Mouse (Mus musculus) left cerebral cortex, postnatal 10 days (tissue): ENCODE data around the gene Git1. TPM values are rescaled to one million over a fixed set of nuclear protein-coding genes. Genes with fewer than 3 reads are reported as not detected.

Experiments
- DNase-seq, 2 experiments: peaks; one replicate each; pipeline ENCODE4 v3.0.0; 2021 to 2022; ENCODE audit warnings: low spot score in 2 of 2, mixed read lengths in 1 of 2; ENCODE audit errors: extremely low spot score in 1 of 2
- intact Hi-C: fragments of 180-260 bp; cut with DNase I; formaldehyde crosslinking; loops from one replicate; pipeline ENCODE4 v1.15.1; 2025
- total RNA-seq, 2 experiments: library from RNA; stranded (reverse); gene quantifications; 2 replicates each; pipeline ENCODE4 v1.2.3; 2021

Gene Git1
- total RNA-seq, 2 experiments from 2014 or later, result 138 to 142 TPM

GRCm38 (mm10) chr11:77471407-77471806 is 22.0 kb upstream of the Git1 start:
- DNase-seq, result no peak
- intact Hi-C loops, result no loop called here

- no peak for DNase-seq
- intact Hi-C loops, result no loop called here
Observed at GRCm38 (mm10) chr11:77472775-77473174, 20.6 kb upstream of the Git1 start.

GRCm38 (mm10) chr11:77476216-77476615 is 17.1 kb upstream of the Git1 start:
- intact Hi-C loops, result no loop called here
- DNase-seq, result no peak

- intact Hi-C loops, result no loop called here
- DNase-seq, result no peak
Observed at GRCm38 (mm10) chr11:77476895-77477294, 16.5 kb upstream of the Git1 start.

- intact Hi-C loops, result no loop called here
- DNase-seq, result no peak
Observed at GRCm38 (mm10) chr11:77483043-77483442, 10.3 kb upstream of the Git1 start.

GRCm38 (mm10) chr11:77483510-77484255 is 9.7 kb upstream of the Git1 start:
- no peak for DNase-seq
- intact Hi-C loops, result no loop called here

GRCm38 (mm10) chr11:77485229-77485628 is 8.1 kb upstream of the Git1 start:
- DNase-seq, result no peak
- intact Hi-C loops, result no loop called here

GRCm38 (mm10) chr11:77486798-77487197 is 6.6 kb upstream of the Git1 start:
- intact Hi-C loops, result no loop called here
- no peak for DNase-seq

GRCm38 (mm10) chr11:77488771-77489581 is 4.4 kb upstream of the Git1 start:
- peak in 1 of 2 experiments; percentile 62 for DNase-seq

GRCm38 (mm10) chr11:77489591-77490235 is 3.6 kb upstream of the Git1 start, which contains the start of gene Ankrd13b:
Gene Ankrd13b (minus strand): TSS chr11:77489678.
- peak; percentile 78 to 87 for DNase-seq
- intact Hi-C loops, result loop anchor here (5.0 kb wide), 1 partner anchor 133 kb away; no protein-coding TSS in a partner anchor

More at GRCm38 (mm10) chr11:77488771-77489581, 4.4 kb upstream of the Git1 start:
- intact Hi-C loops, result no loop called here

- intact Hi-C loops, result loop anchor here (5.0 kb wide), 1 partner anchor 132 kb away; no protein-coding TSS in a partner anchor
- DNase-seq, result no peak
Observed at GRCm38 (mm10) chr11:77490451-77490850, 2.9 kb upstream of the Git1 start.

GRCm38 (mm10) chr11:77491123-77491501 is 2.2 kb upstream of the Git1 start:
- intact Hi-C loops, result loop anchor here (5.0 kb wide), 1 partner anchor 131 kb away; no protein-coding TSS in a partner anchor
- peak; percentile 91 to 95 for DNase-seq

GRCm38 (mm10) chr11:77491502-77492291 is 1.7 kb upstream of the Git1 start:
- intact Hi-C loops, result loop anchor here (5.0 kb wide), 1 partner anchor 131 kb away; no protein-coding TSS in a partner anchor
- peak in 1 of 2 experiments; percentile 76 for DNase-seq

- intact Hi-C loops, result loop anchor here (5.0 kb wide), 1 partner anchor 130 kb away; no protein-coding TSS in a partner anchor
- peak in 1 of 2 experiments; percentile 81 for DNase-seq
Observed at GRCm38 (mm10) chr11:77492311-77492871, 971 bp upstream of the Git1 start.

GRCm38 (mm10) chr11:77492911-77493332 is 440 bp upstream of the Git1 start:
- intact Hi-C loops, result loop anchor here (5.0 kb wide), 1 partner anchor 129 kb away; no protein-coding TSS in a partner anchor
- DNase-seq, result peak; percentile 88 to 97

GRCm38 (mm10) chr11:77494344-77494676 is 948 bp downstream of the Git1 start:
- no peak for DNase-seq
- intact Hi-C loops, result loop anchor here (5.0 kb wide), 1 partner anchor 128 kb away; no protein-coding TSS in a partner anchor

- intact Hi-C loops, result loop anchor here (5.0 kb wide), 1 partner anchor 128 kb away; no protein-coding TSS in a partner anchor
- DNase-seq, result no peak
Observed at GRCm38 (mm10) chr11:77494782-77495181, 1.4 kb downstream of the Git1 start.

GRCm38 (mm10) chr11:77495507-77495906 is 2.1 kb downstream of the Git1 start:
- intact Hi-C loops, result no loop called here
- DNase-seq, result no peak
